Mouse (Mus musculus) midbrain, embryonic 13.5 days (tissue): ENCODE measurements at regions not wholly inside any gene's neighbourhood (a gene's known extent, or its start where the extent isn't known, plus 50 kb on each side); places are given as distances from the start of the nearest gene placed in this dataset.

Source experiments
- ATAC-seq: fragments of 200-750 bp; cut with Nextera tagmentation; 2 replicates; pipeline ENCODE4 v1.8.0; 2017; ENCODE audit warnings: mild to moderate bottlenecking, moderate TSS enrichment, moderate library complexity
- H3K27ac ChIP-seq: fragments of 300-500 bp; sonication (generic); 2 replicates; pipeline ENCODE4 v1.5.1; 2015; ENCODE audit warnings: inconsistent platforms, mild to moderate bottlenecking, moderate library complexity
- H3K27me3 ChIP-seq: fragments of 300-500 bp; sonication (generic); 2 replicates; pipeline ENCODE4 v1.6.1; 2015; ENCODE audit warnings: mild to moderate bottlenecking, inconsistent platforms
- H3K36me3 ChIP-seq: fragments of 300-500 bp; sonication (generic); 2 replicates; pipeline ENCODE4 v1.6.1; 2015; ENCODE audit warnings: mild to moderate bottlenecking, inconsistent platforms
- H3K4me1 ChIP-seq: fragments of 300-500 bp; sonication (generic); replicated peaks from 2 replicates; pipeline ENCODE4 v1.6.1; 2015; ENCODE audit warnings: inconsistent platforms
- H3K4me2 ChIP-seq: fragments of 300-500 bp; sonication (generic); replicated peaks from 2 replicates; pipeline ENCODE4 v1.6.1; 2015; ENCODE audit warnings: moderate library complexity, mild to moderate bottlenecking, inconsistent platforms
- H3K4me3 ChIP-seq: fragments of 300-500 bp; sonication (generic); replicated peaks from 2 replicates; pipeline ENCODE4 v1.5.1; 2015; ENCODE audit warnings: mild to moderate bottlenecking, inconsistent platforms
- H3K9ac ChIP-seq: fragments of 300-500 bp; sonication (generic); replicated peaks from 2 replicates; pipeline ENCODE4 v1.6.1; 2015; ENCODE audit warnings: mild to moderate bottlenecking, inconsistent platforms
- H3K9me3 ChIP-seq: fragments of 300-500 bp; sonication (generic); 2 replicates; pipeline ENCODE4 v1.6.1; 2016; ENCODE audit warnings: mild to moderate bottlenecking, inconsistent platforms
- WGBS: fragments of 180-500 bp; shearing (Covaris S2); methylation state at CpG from one replicate; pipeline ENCODE4 v1.1.7; 2015; 5-methylcytosine and 5-hydroxymethylcytosine counted together

DNA sequence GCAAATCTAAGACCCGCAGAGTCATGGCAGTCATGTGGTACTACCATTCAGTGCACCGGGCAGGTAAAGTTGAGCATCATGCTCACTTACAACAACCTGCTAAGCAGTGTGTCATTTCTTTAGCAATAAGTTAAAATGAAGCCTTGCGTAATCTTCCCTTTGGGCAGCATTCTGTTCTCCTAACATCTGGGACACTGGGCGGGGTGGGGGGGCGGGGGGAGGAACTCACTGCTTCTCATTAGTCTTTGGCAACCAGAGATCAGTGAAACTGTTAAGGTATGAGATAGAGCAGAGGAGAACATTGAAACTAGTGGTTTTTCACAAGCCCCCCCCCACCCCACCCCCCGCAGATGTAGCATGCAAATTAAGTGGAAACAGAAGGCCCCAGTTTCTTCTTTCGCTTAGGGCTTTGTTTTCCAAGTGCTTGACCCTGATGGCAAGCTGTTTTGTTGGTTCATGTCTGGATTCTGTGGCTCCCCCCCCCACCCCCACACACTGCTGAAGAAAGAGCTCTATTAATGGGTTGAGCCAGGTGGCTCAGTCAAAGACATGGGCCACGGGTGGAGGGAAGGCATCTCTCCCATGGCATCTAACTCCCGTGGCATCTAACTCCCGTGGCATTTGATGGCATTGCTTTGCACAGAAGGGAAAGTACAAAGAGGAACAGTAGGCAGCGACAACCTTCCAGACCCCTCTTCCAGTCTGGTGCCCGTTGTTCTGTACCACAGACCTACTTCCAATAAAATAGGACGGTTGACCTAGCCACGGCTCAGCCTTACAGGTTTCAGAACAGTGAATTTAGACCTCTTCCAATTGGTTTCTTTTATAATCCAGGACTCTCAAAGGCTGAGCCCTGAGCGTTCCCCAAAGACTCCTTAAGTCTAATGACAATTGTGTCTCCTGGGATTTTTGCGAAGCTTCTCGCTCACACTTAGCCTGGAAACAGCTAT is 97.2 kb upstream of the Cpm start:
- H3K4me3 ChIP-seq, result no peak overlapping the region
- 85% methylated on average over 17 of the region's 17 CpGs for WGBS
- no peaks in the 10 kb centered on the region for H3K27me3 ChIP-seq
- H3K27ac ChIP-seq, result no peak overlapping the region
- H3K36me3 ChIP-seq, result no peaks in the 10 kb centered on the region
- no peak overlapping the region for H3K4me2 ChIP-seq
- no peaks in the 10 kb centered on the region for H3K9me3 ChIP-seq
- H3K4me1 ChIP-seq, result no peaks in the 10 kb centered on the region
- H3K9ac ChIP-seq, result no peak overlapping the region
- ATAC-seq, result no peak

DNA sequence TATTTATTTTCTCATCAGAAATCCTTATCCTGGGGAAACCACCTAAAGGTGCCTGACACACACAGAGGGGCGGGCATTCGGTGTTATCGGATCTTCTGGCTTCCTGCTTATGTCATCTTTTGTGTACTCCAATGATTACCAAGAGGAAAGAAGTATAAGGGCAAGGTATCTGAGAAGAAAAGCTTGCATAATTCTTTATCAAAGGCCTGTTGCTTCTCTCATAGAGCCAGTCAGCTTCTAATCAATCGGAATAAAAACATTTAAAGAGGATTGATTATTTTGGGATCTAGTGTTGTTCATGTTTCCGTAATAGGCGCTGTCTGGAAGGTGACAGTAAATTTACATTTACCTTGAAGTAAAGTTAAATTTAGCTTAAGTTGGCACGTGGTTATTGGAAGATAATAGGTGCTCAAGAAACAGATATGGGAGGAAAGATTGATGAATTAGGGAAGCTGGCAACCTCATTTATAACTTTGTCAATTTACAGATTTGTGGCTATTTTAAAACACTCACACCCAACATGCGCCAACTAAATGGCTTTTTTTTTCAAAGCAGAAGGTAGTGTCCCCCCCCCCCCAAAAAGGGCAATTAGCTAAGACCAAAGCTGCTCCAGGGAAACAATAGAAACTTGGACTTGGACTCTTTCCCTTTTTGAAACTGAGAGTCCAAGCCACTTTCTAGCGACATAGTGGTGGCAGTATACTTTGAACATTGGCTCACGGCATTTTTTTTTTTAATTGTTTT is 98.3 kb upstream of the Cpm start:
- Histone ChIP-seq H3K27me3 (no peaks in the 10 kb centered on the region), H3K9ac (no peak overlapping the region), H3K27ac (no peak overlapping the region), H3K4me3 (no peak overlapping the region), H3K4me2 (no peak overlapping the region), H3K36me3 (no peaks in the 10 kb centered on the region), H3K9me3 (no peaks in the 10 kb centered on the region), H3K4me1 (no peaks in the 10 kb centered on the region)
- ATAC-seq, result no peak
- 84% methylated on average over 10 of the region's 10 CpGs for WGBS

DNA sequence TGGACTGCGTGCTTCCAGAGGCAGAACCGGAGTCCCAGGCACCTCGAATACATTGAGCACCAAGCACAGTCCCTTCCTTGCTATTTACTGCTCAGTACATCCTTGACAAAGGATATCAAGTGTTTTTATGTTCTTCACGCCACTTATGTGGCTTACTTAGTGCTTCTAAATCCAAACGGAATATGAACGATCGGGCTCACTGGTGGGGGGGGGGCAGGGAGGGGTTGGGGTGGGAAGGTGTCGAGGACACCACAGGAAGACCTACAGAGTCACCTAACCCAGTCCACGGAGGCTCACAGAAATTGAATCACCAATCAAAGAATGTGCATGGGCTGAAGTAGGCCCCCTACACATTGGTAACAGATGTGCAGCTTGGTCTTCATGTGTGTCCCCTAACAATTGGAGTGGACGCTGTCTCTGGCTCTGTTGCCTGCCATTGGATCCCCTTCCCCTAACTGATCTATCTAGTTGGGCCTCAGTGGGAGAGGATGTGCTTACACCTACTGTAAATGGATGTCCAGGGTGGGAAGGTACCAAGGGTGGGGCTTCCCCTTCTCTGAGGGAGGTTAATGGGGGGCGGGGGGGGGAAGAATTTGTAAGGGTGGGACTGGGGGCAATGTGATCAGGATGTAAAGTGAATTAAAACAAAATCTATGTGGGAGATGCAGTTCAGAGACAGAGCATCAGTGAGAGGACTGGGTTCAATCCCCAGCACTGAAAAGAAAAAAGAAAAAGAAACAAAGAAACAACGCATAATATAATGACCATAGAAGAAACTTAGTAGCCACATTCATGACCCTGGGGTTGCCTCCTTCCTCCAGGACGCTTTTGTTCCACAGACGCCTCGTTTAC is 99.1 kb upstream of the Cpm start:
- no peaks in the 10 kb centered on the region for H3K9me3 ChIP-seq
- no peak overlapping the region for H3K4me3 ChIP-seq
- no peak overlapping the region for H3K9ac ChIP-seq
- 78% methylated on average over 15 of the region's 15 CpGs for WGBS
- no peaks in the 10 kb centered on the region for H3K27me3 ChIP-seq
- H3K4me1 ChIP-seq, result no peaks in the 10 kb centered on the region
- H3K27ac ChIP-seq, result no peak overlapping the region
- H3K36me3 ChIP-seq, result no peaks in the 10 kb centered on the region
- no peak for ATAC-seq
- H3K4me2 ChIP-seq, result no peak overlapping the region

DNA sequence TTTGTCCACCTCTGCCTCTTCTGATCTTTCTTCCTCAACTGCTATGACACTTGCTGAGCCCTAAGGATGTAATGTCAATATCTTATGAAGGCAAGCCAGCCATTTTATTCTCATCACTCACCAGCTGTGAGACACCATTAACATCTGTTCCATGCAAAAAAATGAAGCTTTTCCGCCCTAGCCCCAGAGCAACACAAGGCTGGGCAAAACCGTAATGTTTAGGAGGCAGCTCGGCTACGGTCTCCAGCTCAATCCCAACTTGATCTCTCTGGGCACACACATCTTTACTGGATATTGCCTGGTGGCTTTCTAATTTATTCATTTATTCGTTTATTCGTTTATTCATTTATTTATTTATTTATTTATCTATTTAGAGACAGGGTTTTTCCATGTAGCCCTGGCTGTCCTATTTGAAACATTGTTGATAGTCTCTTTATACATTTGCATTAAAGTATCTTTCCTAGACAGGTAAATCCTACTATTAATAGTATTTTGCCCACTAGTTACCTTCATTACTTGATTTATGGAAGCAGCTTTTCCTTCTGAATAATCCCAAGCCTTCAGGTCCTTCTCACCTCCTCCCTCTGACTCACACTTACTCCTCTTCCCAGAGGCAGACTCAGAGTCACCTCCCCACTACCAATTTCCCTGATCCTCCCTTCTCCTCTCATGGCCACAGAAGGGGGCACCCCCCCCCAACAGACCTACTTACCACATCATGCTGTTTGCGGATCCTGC is 99.9 kb upstream of the Cpm start:
- H3K4me1 ChIP-seq, result no peaks in the 10 kb centered on the region
- no peak overlapping the region for H3K27ac ChIP-seq
- WGBS, result 88% methylated on average over 7 of the region's 7 CpGs
- no peak overlapping the region for H3K9ac ChIP-seq
- H3K4me2 ChIP-seq, result no peak overlapping the region
- H3K36me3 ChIP-seq, result no peaks in the 10 kb centered on the region
- H3K27me3 ChIP-seq, result no peaks in the 10 kb centered on the region
- ATAC-seq, result no peak
- H3K9me3 ChIP-seq, result no peaks in the 10 kb centered on the region
- H3K4me3 ChIP-seq, result no peak overlapping the region

DNA sequence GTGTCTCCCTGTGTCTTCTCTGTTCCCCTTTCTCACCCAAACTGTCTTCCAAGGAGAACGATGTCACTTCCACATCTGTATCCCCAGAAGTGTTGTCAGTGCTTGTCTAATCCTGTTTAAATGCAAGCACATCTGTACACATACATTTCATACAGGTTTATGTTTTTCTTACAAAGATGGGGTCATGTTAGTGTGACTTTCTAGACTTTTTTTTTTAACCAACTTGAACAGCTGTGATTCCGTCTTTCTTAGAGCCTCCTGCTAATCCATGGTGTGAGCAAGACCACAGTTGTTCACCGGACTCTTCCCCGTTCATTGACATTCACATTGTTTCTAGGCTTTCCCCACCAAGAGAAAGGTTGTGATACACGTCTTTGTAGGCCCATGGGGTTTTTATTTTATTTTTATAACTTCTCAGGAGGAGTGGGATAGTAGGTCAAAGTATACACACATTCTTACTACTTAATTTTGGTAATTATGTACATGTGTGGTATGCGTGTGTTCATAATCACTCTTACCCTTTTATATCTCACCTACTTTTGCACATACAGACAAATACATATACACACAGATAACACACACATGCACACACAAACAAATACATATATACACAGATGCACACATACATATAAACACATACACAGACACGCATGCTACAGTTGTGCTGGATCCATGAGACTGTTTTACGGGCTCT is 100.6 kb upstream of the Cpm start:
- 85% methylated on average over 8 of the region's 8 CpGs for WGBS
- ATAC-seq, result no peak
- no peaks in the 10 kb centered on the region for H3K9me3 ChIP-seq

DNA sequence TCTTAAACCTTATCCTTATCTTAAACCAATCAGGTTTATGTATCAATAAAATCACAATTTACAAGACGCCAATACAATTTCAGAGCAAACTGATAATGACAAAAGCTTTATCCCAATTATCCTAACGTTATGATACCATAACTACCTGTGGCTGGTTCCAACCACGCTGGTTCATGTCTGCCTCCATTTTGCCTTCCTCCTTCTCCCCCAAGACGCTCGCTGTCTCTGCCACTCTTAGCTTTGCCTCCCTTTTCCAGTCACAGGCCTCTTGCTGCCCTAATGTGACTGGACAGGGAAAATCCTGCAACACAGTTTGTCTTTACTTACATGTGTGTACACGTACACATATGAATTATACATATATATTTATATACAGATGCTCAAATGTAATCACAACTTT is 101.3 kb upstream of the Cpm start:
- Histone ChIP-seq H3K9me3 (no peaks in the 10 kb centered on the region), H3K4me1 (no peaks in the 10 kb centered on the region), H3K36me3 (no peaks in the 10 kb centered on the region), H3K4me3 (no peak overlapping the region), H3K4me2 (no peak overlapping the region), H3K27me3 (no peaks in the 10 kb centered on the region), H3K27ac (no peak overlapping the region), H3K9ac (no peak overlapping the region)
- WGBS, result 91% methylated on average over 6 of the region's 6 CpGs
- no peak for ATAC-seq

More for the DNA sequence above, 100.6 kb upstream of the Cpm start:
- Histone ChIP-seq H3K36me3 (no peaks in the 10 kb centered on the region), H3K4me1 (no peaks in the 10 kb centered on the region), H3K27ac (no peak overlapping the region), H3K9ac (no peak overlapping the region), H3K27me3 (no peaks in the 10 kb centered on the region), H3K4me3 (no peak overlapping the region), H3K4me2 (no peak overlapping the region)

DNA sequence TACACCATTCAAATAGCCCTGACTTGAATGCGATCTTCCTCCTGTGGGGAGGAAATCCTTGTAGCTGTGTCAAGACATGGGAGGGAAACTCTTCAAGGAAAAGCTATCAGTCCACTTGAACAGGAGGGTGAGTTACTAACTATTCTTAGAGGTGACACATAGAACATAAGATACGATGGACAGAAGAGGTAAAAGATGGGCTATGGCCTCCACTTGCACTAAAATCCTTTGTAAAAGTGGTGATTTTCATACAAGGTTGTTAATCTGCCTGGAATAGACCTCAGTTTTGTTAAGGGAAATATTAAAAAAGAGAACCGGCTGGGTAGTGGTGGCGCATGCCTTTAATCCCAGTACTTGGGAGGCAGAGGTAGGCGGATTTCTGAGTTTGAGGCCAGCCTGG is 102.1 kb upstream of the Cpm start:
- WGBS, result 93% methylated on average over 5 of the region's 5 CpGs
- no peak overlapping the region for H3K9ac ChIP-seq
- H3K27me3 ChIP-seq, result no peaks in the 10 kb centered on the region
- no peak overlapping the region for H3K4me3 ChIP-seq
- no peaks in the 10 kb centered on the region for H3K9me3 ChIP-seq
- H3K36me3 ChIP-seq, result no peaks in the 10 kb centered on the region
- H3K27ac ChIP-seq, result no peak overlapping the region
- H3K4me1 ChIP-seq, result no peaks in the 10 kb centered on the region
- ATAC-seq, result no peak
- no peak overlapping the region for H3K4me2 ChIP-seq

DNA sequence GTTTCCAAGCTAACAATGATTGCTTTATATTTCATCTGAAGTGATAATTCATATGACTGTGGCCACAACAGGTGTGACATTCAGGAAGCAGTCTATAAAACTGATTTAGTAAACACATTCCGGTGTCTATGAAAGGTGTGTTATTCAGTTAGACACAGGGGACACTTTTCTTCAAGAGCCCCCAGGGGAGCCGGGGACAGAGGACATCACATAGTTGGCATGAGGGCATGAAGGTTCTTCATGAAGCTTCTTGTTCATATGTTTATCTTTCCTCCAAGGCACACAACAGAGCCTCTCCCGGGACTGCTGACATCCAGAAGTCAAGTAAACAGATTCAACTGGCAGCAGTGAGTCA is 102.5 kb upstream of the Cpm start:
- H3K9me3 ChIP-seq, result no peaks in the 10 kb centered on the region
- no peaks in the 10 kb centered on the region for H3K36me3 ChIP-seq
- no peaks in the 10 kb centered on the region for H3K27me3 ChIP-seq
- H3K4me3 ChIP-seq, result no peak overlapping the region
- H3K9ac ChIP-seq, result no peak overlapping the region
- H3K4me2 ChIP-seq, result no peak overlapping the region
- no peak overlapping the region for H3K27ac ChIP-seq
- no peaks in the 10 kb centered on the region for H3K4me1 ChIP-seq
- no peak for ATAC-seq
- 82% methylated on average over 3 of the region's 3 CpGs for WGBS

DNA sequence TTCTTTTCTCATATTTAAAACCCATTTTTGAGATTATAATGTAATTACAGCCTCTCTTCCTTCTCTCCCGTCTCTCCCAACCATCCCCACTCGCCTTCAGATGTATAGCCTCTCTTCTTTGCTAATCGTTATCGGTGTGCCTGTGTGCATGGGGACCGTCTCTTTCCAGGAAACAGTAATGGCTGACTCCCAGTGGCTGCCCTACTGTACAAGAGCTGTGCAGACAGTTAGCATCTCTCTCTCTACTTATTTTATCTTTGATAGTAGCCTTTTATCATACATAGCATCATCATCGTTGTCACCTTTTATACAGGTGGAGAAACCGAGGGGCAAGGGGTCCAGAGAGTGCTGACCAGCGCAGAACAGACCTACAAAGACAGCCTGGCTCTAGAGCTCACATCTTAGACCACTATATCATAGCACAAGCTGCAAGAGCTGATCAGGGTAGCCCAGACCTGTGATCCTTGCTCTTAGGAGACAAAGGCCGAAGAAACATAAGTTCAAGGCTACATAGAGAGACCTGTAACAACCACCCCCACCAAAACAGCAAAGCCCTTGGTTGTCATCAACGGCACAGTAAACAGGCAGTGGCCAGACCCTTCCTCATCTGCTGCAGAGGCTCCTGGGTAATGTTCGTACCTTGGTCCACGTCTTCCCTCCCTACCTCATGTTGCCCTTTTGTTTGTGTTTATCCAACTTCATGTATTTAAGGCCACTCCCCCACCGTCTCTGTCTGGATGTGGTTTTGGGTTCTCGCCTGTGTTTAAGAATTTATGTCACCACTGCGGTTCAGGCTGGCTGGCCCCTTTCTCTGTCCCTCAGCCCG is 103.1 kb upstream of the Cpm start:
- H3K4me2 ChIP-seq, result no peak overlapping the region
- WGBS, result 84% methylated on average over 16 of the region's 16 CpGs

DNA sequence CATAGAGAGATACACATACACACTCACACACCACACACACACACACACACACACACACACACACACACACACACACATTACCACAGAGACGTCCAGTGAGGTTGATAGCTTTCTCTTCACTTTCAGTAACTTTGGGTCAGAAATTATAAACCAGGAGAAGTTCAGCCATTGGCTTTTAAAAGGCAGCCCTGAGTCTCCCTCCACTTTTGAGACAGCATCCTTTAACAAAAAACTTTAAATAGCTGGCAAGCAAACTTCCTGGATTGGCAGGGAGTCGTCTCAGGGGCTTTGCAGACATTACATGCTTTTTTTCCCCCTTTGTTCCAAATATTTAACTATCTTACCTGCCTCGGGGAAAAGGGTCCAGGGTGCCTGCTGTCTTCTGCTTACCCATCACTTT is 103.7 kb upstream of the Cpm start:
- Histone ChIP-seq H3K9me3 (no peaks in the 10 kb centered on the region), H3K36me3 (no peaks in the 10 kb centered on the region), H3K27me3 (no peaks in the 10 kb centered on the region), H3K27ac (no peak overlapping the region), H3K4me3 (no peak overlapping the region), H3K9ac (no peak overlapping the region), H3K4me2 (no peak overlapping the region), H3K4me1 (no peaks in the 10 kb centered on the region)
- 53% methylated on average over 3 of the region's 3 CpGs for whole genome bisulfite sequencing
- ATAC-seq, result no peak

More for the DNA sequence above, 103.1 kb upstream of the Cpm start:
- no peak for ATAC-seq
- Histone ChIP-seq H3K27ac (no peak overlapping the region), H3K9me3 (no peaks in the 10 kb centered on the region), H3K4me3 (no peak overlapping the region), H3K27me3 (no peaks in the 10 kb centered on the region), H3K9ac (no peak overlapping the region), H3K4me1 (no peaks in the 10 kb centered on the region), H3K36me3 (no peaks in the 10 kb centered on the region)
